Mouse (Mus musculus): ENCODE data around the gene Pin1. TPM values are rescaled to one million over a fixed set of nuclear protein-coding genes. Genes with fewer than 3 reads are reported as not detected.
A peak's percentile ranks its signal among the peaks of the same experiment; 100 is the strongest.

Gene Pin1
- polyA plus RNA-seq, 1 experiment from 2014 or later, result 55.1 TPM

GRCm38 (mm10) chr9:20664982-20665637 lies 13.2 kb downstream of the Pin1 start:
- no peak overlapping the region for H3K4me3 ChIP-seq (ENCODE audit: low read depth, low read length)
- WGBS, result 75% methylated on average over 5 of the region's 5 CpGs
- H3K9ac ChIP-seq (ENCODE audit: low read length), result no peak overlapping the region
- H3K27me3 ChIP-seq (replicated peaks; ENCODE audit: control insufficient read depth, insufficient read depth, low read length), result no peaks in the 10 kb centered on the region
- no peaks in the 10 kb centered on the region for H3K9me3 ChIP-seq (ENCODE audit: control insufficient read depth, low read length)
- no peak overlapping the region for H3K27ac ChIP-seq (ENCODE audit: low read depth)
- H3K4me2 ChIP-seq (ENCODE audit: low read length), result no peak overlapping the region
- DNase-seq (ENCODE audit: low spot score) (no peak), ATAC-seq (replicated peaks; ENCODE audit: low FRiP score, low TSS enrichment, low read depth) (no peak)
- peaks cover 4% of the 10 kb centered on the region; the same call in 1 of the 2 replicates for H3K4me1 ChIP-seq (replicated peaks; ENCODE audit: control insufficient read depth, insufficient read depth, low read length)
- H3K36me3 ChIP-seq (ENCODE audit: control insufficient read depth, insufficient read depth, low read length), result peaks cover 50% of the 10 kb centered on the region

GRCm38 (mm10) chr9:20665925-20666324 lies 14.0 kb downstream of the Pin1 start:
- ATAC-seq (replicated peaks; ENCODE audit: low FRiP score, low TSS enrichment, low read depth) (no peak), DNase-seq (ENCODE audit: low spot score) (no peak)
- H3K4me2 ChIP-seq (ENCODE audit: low read length), result no peak overlapping the region
- no peaks in the 10 kb centered on the region for H3K27me3 ChIP-seq (replicated peaks; ENCODE audit: control insufficient read depth, insufficient read depth, low read length)
- peaks cover 4% of the 10 kb centered on the region; the same call in 1 of the 2 replicates for H3K4me1 ChIP-seq (replicated peaks; ENCODE audit: control insufficient read depth, insufficient read depth, low read length)
- WGBS, result 33% methylated on average over 8 of the region's 8 CpGs
- H3K9me3 ChIP-seq (ENCODE audit: control insufficient read depth, low read length), result no peaks in the 10 kb centered on the region
- H3K4me3 ChIP-seq (ENCODE audit: low read depth, low read length), result no peak overlapping the region
- no peak overlapping the region for H3K9ac ChIP-seq (ENCODE audit: low read length)
- no peak overlapping the region for H3K27ac ChIP-seq (ENCODE audit: low read depth)
- peaks cover 42% of the 10 kb centered on the region for H3K36me3 ChIP-seq (ENCODE audit: control insufficient read depth, insufficient read depth, low read length)

GRCm38 (mm10) chr9:20666510-20667034 lies 14.7 kb downstream of the Pin1 start:
- Histone ChIP-seq H3K4me1 (replicated peaks; ENCODE audit: control insufficient read depth, insufficient read depth, low read length) (peaks cover 4% of the 10 kb centered on the region; the same call in 1 of the 2 replicates), H3K9me3 (ENCODE audit: control insufficient read depth, low read length) (no peaks in the 10 kb centered on the region), H3K4me3 (ENCODE audit: low read depth, low read length) (no peak overlapping the region), H3K27ac (ENCODE audit: low read depth) (no peak overlapping the region), H3K4me2 (ENCODE audit: low read length) (no peak overlapping the region), H3K36me3 (ENCODE audit: control insufficient read depth, insufficient read depth, low read length) (peaks cover 35% of the 10 kb centered on the region), H3K27me3 (replicated peaks; ENCODE audit: control insufficient read depth, insufficient read depth, low read length) (no peaks in the 10 kb centered on the region), H3K9ac (ENCODE audit: low read length) (no peak overlapping the region)
- DNase-seq (ENCODE audit: low spot score) (no peak), ATAC-seq (replicated peaks; ENCODE audit: low FRiP score, low TSS enrichment, low read depth) (no peak)
- 17% methylated on average over 7 of the region's 7 CpGs for WGBS

- Histone ChIP-seq H3K9me3 (ENCODE audit: control insufficient read depth, low read length) (no peaks in the 10 kb centered on the region), H3K9ac (ENCODE audit: low read length) (no peak overlapping the region), H3K4me2 (ENCODE audit: low read length) (no peak overlapping the region), H3K36me3 (ENCODE audit: control insufficient read depth, insufficient read depth, low read length) (peaks cover 20% of the 10 kb centered on the region), H3K4me3 (ENCODE audit: low read depth, low read length) (no peak overlapping the region), H3K27me3 (replicated peaks; ENCODE audit: control insufficient read depth, insufficient read depth, low read length) (no peaks in the 10 kb centered on the region), H3K27ac (ENCODE audit: low read depth) (no peak overlapping the region), H3K4me1 (replicated peaks; ENCODE audit: control insufficient read depth, insufficient read depth, low read length) (peaks cover 4% of the 10 kb centered on the region; the same call in 1 of the 2 replicates)
- ATAC-seq (replicated peaks; ENCODE audit: low FRiP score, low TSS enrichment, low read depth), result peak; percentile 17; the same call in 1 of the 2 replicates
- WGBS, result 90% methylated on average over 22 of the region's 22 CpGs
- no peak for DNase-seq (ENCODE audit: low spot score)
Observed at GRCm38 (mm10) chr9:20668065-20668464, 16.2 kb downstream of the Pin1 start.

GRCm38 (mm10) chr9:20672047-20672446 lies 20.2 kb downstream of the Pin1 start:
- H3K4me3 ChIP-seq (ENCODE audit: low read depth, low read length), result no peak overlapping the region
- no peaks in the 10 kb centered on the region for H3K9me3 ChIP-seq (ENCODE audit: control insufficient read depth, low read length)
- H3K36me3 ChIP-seq (ENCODE audit: control insufficient read depth, insufficient read depth, low read length), result no peaks in the 10 kb centered on the region
- WGBS, result 86% methylated on average over 16 of the region's 16 CpGs
- H3K4me1 ChIP-seq (replicated peaks; ENCODE audit: control insufficient read depth, insufficient read depth, low read length), result no peaks in the 10 kb centered on the region
- ATAC-seq (replicated peaks; ENCODE audit: low FRiP score, low TSS enrichment, low read depth) (no peak), DNase-seq (ENCODE audit: low spot score) (no peak)
- no peak overlapping the region for H3K4me2 ChIP-seq (ENCODE audit: low read length)
- H3K27ac ChIP-seq (ENCODE audit: low read depth), result no peak overlapping the region
- H3K27me3 ChIP-seq (replicated peaks; ENCODE audit: control insufficient read depth, insufficient read depth, low read length), result no peaks in the 10 kb centered on the region
- H3K9ac ChIP-seq (ENCODE audit: low read length), result no peak overlapping the region

GRCm38 (mm10) chr9:20677892-20678291 lies 26.0 kb downstream of the Pin1 start:
- no peaks in the 10 kb centered on the region for H3K9me3 ChIP-seq (ENCODE audit: control insufficient read depth, low read length)

GRCm38 (mm10) chr9:20680378-20680958 lies 28.6 kb downstream of the Pin1 start:
- Histone ChIP-seq H3K9ac (ENCODE audit: low read length) (no peak overlapping the region), H3K36me3 (ENCODE audit: control insufficient read depth, insufficient read depth, low read length) (no peaks in the 10 kb centered on the region), H3K4me3 (ENCODE audit: low read depth, low read length) (no peak overlapping the region), H3K27ac (ENCODE audit: low read depth) (no peak overlapping the region), H3K27me3 (replicated peaks; ENCODE audit: control insufficient read depth, insufficient read depth, low read length) (no peaks in the 10 kb centered on the region), H3K4me1 (replicated peaks; ENCODE audit: control insufficient read depth, insufficient read depth, low read length) (no peaks in the 10 kb centered on the region), H3K9me3 (ENCODE audit: control insufficient read depth, low read length) (no peaks in the 10 kb centered on the region), H3K4me2 (ENCODE audit: low read length) (no peak overlapping the region)
- 82% methylated on average over 9 of the region's 9 CpGs for WGBS
- ATAC-seq (replicated peaks; ENCODE audit: low FRiP score, low TSS enrichment, low read depth) (no peak), DNase-seq (ENCODE audit: low spot score) (no peak)

More at GRCm38 (mm10) chr9:20677892-20678291, 26.0 kb downstream of the Pin1 start:
- Histone ChIP-seq H3K4me1 (replicated peaks; ENCODE audit: control insufficient read depth, insufficient read depth, low read length) (no peaks in the 10 kb centered on the region), H3K27me3 (replicated peaks; ENCODE audit: control insufficient read depth, insufficient read depth, low read length) (no peaks in the 10 kb centered on the region), H3K9ac (ENCODE audit: low read length) (no peak overlapping the region), H3K4me3 (ENCODE audit: low read depth, low read length) (no peak overlapping the region), H3K4me2 (ENCODE audit: low read length) (no peak overlapping the region), H3K27ac (ENCODE audit: low read depth) (no peak overlapping the region), H3K36me3 (ENCODE audit: control insufficient read depth, insufficient read depth, low read length) (no peaks in the 10 kb centered on the region)
- 90% methylated on average over 12 of the region's 12 CpGs for WGBS
- no peak for ATAC-seq (replicated peaks; ENCODE audit: low FRiP score, low TSS enrichment, low read depth)
- no peak for DNase-seq (ENCODE audit: low spot score)

- no peaks in the 10 kb centered on the region for H3K36me3 ChIP-seq (ENCODE audit: control insufficient read depth, insufficient read depth, low read length)
- H3K4me1 ChIP-seq (replicated peaks; ENCODE audit: control insufficient read depth, insufficient read depth, low read length), result no peaks in the 10 kb centered on the region
- WGBS, result 63% methylated on average over 6 of the region's 7 CpGs
- H3K9ac ChIP-seq (ENCODE audit: low read length), result no peak overlapping the region
- no peak overlapping the region for H3K27ac ChIP-seq (ENCODE audit: low read depth)
- no peak overlapping the region for H3K4me2 ChIP-seq (ENCODE audit: low read length)
- H3K9me3 ChIP-seq (ENCODE audit: control insufficient read depth, low read length), result no peaks in the 10 kb centered on the region
- no peak overlapping the region for H3K4me3 ChIP-seq (ENCODE audit: low read depth, low read length)
- H3K27me3 ChIP-seq (replicated peaks; ENCODE audit: control insufficient read depth, insufficient read depth, low read length), result no peaks in the 10 kb centered on the region
- DNase-seq (ENCODE audit: low spot score) (no peak), ATAC-seq (replicated peaks; ENCODE audit: low FRiP score, low TSS enrichment, low read depth) (no peak)
Observed at GRCm38 (mm10) chr9:20681546-20682388, 29.9 kb downstream of the Pin1 start.
